Mouse (Mus musculus) CD8-positive naive resting alpha-beta T cell, adult 2 months (primary cell): ENCODE measurements around the gene Gm49673.
"Not testable (repeated sequence)": the region's sequence is repeated elsewhere in the genome, so short reads cannot be mapped to it uniquely, and the experiment has no call there.

Experiments
- DNase-seq, 2 experiments: peaks; one replicate each; pipeline ENCODE4 v3.0.0; 2022; ENCODE audit warnings: low read depth in 2 of 2, low spot score in 2 of 2

Gm49673 gene

DNA sequence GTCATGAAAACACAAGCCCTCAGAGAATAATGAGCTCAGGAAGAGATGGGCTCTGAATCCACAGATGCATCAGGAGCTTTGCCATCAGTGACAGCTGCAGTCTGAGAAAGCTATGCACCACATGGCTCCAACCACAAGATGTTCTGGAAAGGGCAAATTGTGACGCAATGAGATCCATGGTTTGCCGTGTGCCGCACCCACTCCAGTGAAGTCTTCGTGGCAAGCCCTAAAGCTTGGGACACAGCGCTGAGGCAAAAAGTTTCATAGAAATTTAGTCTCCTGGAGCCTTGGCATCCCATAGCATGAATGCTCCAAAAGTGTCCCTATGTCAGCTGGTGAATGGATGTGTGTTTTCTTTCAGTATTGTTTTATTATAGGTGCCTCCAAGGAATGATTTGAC lies 9.5 kb downstream of the Gm49673 start:
- not testable (repeated sequence) for DNase-seq

DNA sequence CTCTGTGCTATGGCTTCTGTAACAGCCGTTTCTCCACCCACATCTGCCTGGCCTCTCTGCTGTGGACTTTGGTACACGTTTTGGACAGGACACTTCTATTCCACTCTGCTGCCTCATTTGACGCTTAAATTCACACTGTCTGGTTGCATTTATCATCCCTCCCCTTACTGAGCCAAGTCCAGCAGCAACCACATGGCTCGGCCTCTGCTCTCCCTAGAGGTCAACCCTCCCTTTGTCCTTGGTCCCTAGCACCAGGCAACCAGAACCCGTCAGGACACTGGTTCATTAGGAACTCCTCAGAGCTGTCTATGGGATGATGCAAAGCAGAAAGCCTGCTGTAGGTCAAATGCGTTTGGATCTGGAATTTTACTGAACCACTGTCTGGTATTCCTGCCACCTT lies 16.7 kb downstream of the Gm49673 start:
- not testable (repeated sequence) for DNase-seq

DNA sequence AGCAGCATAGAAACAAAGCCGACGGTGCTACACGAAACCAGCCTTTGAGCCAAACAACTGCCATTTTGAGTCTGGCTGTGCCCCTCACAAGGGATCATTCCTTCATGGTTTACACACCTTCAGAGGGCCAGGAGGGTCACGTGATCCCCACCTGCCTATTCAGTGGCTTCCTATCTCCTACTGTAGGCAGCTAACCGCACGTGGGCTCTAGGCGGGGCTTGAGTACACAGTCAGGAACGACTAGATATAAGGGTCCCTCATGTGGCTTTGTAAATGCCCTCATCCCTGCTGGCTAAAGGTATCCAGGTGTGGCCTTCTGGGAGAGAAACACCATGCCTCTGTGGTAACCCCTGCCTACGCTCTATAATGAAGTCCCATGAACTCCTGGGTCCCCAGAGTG lies 18.0 kb downstream of the Gm49673 start:
- not testable (repeated sequence) for DNase-seq

DNA sequence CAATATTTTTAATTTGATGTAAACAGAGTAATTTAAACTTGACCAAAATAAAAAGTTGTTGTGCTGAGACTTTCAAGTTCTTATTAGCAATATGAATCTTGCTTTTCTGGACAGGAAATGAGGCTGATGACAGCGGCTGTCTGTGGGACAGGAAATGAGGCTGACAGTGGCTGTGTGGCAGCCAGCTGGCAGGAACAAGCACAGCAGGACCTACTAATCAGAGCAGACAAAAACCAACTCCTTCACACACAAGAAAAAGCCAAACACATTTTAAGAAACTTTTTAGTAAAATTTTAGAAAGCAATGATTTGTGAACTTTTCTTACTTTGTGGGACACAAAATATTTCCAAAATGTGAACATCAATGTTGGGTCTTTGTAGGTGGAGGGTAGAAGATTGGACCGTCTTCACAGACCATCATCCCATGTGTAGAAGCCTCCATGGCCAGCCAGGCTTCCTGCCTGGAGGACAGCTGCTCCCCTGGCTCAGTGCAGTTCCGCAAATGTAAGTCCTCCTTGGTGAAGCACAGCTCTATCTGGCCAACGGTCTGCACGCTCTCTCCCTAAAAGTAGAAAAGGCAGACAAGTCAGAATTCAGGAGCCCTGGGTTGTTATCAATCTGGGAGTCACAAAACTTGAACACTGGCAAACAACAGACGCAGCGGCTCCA lies 19.1 kb downstream of the Gm49673 start:
- not testable (repeated sequence) for DNase-seq

DNA sequence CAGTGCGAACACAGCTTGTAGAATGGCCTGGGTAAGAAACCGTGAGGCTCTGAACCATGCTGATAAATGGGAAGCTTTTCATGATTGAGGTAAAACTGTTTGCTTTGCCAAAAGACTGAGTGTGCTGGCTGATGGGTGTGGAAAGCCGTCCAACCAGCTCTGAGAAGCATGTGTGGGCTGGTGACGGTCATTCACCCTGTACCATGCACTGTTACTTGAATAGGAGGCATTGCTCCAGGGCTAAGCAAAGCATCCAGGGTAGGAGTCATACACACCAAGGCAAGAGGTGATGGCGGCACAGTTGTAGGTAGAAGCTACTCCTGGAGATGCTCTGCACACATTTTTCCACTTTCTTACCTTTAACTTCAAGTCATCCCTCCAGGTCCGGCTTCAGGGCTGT lies 23.0 kb downstream of the Gm49673 start:
- not testable (repeated sequence) for DNase-seq

DNA sequence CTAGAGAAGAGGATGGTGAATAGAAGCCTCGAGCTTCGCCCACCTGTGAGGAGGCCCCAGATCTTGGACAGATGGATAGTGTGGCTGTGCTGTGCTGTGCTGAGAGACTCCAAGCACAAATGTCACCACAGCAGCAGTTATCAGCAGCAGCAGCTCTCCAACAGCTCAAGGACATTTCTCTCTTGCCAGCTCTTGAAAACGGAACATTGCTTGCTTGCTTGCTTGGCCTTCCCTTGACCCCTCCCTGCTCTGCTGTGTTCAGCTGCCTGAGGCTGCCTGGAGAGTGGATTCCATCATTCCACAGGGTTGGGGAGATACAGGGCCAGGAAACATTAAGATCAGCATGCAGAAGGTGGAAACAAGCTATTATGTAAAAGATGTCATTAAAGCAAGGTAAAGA lies 24.6 kb downstream of the Gm49673 start:
- DNase-seq = not testable (repeated sequence)

DNA sequence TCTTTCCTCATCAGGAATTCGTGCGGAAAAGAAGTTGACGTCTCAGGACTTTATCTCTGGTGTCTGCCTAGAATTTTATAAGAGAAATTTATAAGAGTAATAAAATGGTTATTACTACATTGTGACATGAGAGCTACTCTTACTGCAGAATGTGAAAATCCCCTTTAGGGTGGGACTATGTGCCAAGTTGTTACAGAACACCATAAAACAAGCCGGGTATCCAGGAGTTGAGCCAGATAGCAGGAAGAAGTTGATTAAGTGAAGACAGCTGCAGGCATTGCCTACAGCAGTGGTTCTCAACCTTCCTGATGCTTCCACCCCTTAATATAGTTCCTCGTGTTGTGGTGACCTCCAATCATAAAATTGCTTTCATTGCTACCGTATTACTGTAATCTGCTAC lies 30.7 kb downstream of the Gm49673 start:
- DNase-seq = not testable (repeated sequence)

DNA sequence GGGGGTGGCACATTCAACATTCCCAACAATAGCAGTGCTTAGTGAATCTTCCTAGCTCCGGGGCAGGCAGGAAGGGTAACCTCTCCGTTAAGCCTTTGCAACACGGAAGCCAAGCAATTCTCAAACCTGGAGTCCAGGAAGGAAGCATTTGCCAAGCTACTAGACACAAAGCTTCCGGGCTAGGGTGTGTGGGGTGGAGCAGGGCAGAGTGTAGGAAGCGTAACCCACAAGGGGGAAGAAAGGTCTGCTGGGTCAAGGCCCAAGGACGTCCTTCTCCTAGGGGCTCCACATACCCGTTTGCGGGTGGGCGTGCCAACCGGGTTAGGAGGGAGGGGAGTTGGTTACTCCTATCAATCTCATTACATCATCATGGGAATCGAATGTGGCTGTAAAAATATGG lies 31.2 kb downstream of the Gm49673 start:
- not testable (repeated sequence) for DNase-seq

DNA sequence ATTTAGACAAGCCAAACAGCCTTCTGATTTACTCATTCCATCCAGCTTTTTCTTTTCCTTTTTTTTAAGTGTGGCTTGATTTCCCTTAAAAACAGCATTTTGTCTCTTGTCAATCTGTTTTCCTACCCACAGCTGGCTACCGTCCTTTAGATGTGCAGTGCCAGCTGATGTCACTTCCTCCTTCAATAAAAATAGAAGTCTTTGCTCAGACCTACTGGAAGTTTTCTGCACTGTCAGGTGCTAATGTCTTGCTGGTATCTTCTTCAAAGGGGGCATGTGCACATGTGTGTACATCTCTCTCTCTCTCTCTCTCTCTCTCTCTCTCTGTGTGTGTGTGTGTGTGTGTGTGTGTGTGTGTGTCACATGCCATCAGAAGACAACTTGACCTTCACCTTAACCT lies 35.4 kb downstream of the Gm49673 start:
- DNase-seq = not testable (repeated sequence)

DNA sequence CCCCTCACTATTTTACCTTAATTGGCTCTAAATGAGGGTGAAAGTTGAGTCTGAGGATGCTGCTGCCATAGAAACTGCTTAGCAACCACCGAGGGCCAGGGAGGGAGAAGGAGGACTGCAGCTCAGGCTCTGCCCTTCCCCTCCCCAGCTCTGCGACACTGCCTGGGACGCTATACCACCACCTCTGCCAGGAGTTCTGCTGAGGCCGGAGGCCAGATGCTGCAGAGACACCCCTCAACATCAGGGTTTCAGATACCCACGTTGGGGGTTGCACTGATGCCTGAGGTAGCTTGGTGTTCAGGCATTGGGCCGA lies 46.3 kb downstream of the Gm49673 start:
- not testable (repeated sequence) for DNase-seq

DNA sequence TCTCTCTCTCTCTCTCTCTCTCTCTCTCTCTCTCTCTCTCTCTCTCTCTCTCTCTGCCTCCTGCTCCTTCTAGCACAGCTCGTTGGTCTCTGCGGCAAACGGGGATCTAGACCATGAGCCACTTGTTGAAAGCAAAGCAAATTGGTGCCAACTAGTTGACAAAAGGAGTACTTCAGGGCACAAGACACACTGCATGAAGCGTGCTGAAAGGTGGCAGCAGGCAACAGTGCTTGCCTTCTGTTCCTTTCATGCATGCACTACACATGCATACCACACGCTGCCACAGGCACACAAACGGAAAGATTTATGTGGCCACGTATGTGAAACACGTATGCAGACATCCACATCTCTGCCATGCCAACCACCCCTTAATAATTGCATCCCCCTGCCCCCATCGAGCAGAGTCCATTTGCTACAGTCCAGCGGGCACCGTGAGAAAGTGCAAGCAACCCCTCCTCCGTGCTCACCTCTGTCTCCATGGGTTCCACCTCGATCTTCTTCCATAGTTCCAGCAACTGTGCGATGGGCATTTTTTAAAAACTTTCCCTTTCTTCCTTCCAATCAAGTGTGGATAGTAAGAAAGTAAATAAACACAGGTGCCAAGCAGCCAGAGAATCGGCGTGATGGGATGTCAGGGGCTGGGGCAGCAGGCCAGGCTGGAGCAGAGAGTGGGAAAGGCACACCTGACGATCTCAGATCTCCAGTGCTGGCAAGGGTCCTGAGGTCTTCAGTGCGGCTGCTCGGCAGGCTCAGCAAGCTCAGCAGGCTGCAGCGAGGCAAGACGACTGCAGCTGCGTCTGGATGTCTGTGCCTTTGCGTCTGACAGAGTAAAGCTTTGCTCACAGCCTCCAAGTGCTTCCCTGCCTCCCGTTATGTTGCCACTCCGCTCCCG lies 46.9 kb downstream of the Gm49673 start:
- not testable (repeated sequence) for DNase-seq

DNA sequence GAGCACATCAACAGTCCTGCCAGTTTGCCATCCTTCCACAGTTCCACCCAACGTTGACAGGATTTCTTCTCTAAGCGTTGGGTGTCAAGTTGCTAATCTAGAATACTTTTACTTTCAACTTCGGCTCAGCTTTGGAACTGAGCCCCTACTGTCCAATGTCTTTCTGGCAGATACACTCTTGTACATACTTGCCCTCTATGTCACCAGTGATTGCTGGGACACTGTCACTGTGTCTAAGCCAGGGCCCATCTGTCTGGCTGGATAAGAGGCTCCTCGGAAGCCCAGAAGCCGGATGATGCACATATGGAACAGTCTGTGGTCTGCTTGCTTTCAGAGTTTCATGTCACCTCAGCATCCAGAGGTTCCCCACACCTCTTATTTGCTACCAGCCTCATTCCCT lies 51.4 kb downstream of the Gm49673 start:
- not testable (repeated sequence) for DNase-seq

DNA sequence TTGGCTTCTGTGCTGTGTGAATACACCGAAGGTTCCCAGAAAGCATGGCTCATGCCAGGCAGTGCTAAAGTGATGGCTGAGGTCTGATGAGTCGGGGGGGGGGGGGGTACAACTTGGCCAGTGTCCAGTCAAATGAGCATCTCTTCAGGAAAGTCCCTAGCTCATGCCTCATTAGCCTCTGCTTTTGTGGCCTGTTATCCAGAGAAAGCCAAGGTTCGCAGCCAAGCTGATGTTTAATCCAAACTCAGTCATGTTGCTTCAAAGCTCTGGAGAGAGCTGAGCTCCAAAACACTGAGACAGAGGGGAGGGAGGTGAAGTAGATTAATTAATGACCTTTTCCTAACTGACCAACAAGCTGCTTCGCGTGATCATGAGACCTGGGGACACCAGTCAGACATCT lies 51.9 kb downstream of the Gm49673 start:
- DNase-seq = not testable (repeated sequence)

DNA sequence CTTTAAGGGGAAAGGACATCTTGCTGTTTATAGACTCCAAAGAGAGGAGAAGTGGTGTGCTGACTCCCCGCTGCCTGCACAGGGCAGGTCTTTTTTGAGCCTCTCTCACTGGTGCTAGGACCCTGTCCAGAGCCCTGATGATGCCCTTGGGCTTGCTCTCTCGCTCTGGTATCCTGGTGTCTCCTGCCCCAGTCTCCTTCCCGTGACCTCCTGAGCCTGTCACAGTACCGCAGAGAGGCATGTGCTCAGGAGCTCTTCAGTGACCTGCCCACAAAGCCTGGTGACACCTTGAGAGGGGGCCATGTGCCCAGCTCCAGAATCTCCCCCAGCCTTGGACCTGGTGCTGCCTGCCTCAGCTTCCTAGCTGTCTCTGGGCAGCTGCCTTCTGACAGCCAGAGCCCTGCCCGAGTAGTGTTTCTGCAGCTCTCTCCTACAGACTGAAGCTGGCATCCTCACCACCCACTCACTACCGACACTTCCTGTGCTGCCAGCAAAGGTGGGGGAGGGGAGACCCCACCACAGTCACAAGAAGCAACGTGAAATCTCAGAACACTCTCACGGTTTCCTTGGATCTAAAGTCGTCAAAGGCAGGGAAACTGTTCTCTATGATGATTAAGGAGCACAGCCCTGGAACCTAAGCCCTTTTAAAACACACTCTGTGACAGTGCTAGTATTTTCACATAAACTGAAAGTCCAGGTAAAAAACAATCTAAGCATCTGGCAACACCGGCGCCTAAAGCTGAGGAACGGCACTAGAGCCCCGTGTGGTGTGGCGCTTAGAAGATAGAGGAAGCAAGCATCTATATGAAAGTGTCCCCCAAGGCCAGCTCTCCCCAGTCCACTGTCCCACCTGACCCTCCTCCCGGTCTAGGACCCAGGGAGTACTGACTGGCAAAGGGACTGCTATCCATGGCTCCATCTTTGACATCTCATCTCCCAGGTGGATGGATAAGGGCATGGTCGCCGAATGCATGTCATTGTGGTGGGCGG lies 54.8 kb downstream of the Gm49673 start:
- not testable (repeated sequence) for DNase-seq

DNA sequence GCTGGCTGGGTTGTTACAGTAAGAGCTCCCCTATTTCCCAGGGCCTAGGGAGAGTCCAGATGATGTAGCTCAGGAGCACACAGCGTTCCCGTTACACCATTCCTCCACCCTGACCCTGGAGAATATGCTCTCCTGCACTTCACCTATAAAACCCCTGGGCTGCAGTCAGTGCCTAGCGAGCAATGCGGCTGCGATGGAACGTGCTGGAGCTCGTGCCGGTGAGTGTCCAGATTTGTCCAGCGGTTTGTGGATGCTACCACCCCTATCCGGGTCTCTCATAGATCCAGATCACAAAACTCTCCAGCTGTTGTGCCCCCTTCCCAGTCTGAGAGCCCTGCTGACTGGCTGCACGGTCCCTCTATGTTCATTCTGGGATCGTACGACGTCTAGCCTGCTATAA lies 56.3 kb downstream of the Gm49673 start:
- not testable (repeated sequence) for DNase-seq

DNA sequence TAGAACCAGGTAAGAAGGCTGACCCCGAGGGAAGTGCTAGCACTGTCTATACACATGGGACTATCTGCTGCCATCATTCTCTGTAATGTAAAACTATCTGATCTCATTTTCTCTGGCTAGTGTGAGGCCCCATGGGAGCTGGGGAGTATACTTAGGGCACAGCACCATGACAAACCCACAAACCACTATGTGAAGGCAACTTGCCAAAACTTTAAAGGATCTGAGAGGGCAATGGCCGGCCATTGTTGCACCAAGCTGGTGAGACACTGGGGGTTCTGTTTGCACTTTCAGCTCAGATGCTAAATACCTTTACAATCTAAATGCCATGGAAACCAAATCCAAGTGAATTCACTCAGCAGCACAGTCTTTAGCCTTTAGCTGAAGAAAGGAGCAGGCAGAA lies 77.7 kb downstream of the Gm49673 start:
- not testable (repeated sequence) for DNase-seq

DNA sequence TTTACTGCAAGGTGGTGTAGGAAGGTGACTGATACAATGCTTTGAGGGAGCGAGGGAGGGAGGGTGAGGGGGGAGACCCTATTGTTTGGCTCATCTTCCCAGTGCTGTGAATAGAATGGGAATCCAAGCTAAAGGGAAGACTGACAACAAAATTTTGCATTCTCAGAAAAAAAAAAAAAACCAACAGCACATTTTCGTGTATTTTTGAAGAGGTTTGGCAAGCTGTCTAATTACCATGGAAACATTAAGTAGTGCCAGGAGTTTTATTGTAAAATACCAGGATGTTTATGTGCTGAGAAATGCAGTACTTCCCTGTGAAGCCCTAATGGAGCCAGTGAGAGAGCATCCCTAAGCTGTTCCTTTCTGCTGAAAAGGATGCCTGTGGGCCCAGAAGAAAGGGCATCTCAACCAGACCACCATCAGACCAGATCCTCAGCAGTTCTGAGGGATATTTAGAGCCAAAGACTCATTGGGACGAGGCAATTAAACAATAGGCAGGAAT lies 90.9 kb downstream of the Gm49673 start:
- DNase-seq = not testable (repeated sequence)

DNA sequence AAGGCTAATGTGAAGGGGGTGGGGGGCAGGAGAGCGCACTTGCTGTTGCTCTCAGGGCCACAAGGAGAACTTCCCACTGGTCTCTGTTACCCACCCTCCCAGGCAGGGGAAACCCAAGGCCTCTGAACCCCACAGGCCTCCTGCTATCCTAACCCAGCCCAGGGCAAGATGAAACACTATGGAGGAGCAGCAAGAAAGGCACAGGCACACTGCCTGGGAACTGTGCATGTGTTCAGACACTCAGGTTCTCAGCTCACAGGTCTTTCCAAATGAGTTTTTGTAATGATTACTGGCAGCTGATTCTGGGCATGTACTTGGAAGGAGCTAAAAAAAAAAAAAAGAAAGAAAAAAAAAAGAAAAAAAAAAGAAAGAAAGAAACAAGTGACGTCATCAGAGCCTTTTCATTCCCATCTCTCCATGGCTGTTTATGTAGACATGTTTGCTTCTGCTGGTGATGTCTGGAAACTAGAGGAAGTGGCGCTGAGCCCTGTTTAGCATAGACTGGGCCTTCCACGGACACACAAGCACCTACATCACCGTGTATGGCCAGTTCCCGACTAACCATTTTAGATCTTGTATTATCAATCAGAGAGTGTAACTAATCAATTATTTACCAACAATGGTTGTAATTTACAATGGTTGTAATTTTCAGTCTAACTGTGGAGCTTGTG lies 91.5 kb downstream of the Gm49673 start:
- DNase-seq = not testable (repeated sequence)

DNA sequence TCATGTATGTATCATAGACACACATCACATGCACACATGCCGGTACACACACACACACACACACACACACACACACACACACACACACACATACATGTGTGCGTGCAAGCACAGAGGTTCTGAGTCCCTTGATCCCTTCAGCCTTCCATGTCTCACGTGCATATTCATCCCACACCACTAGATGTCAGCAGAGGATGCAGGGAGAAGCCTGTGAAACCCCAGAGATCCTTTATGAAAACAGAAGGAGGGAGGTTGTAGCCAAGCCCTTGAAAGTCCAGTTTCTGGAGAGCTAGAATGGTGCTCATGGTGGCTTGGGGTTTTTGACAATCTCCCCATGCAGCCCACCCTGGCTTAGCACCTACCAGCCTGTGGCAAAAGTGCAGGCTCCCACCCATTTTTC lies 96.3 kb downstream of the Gm49673 start:
- peak; percentile 68 to 83 for DNase-seq

DNA sequence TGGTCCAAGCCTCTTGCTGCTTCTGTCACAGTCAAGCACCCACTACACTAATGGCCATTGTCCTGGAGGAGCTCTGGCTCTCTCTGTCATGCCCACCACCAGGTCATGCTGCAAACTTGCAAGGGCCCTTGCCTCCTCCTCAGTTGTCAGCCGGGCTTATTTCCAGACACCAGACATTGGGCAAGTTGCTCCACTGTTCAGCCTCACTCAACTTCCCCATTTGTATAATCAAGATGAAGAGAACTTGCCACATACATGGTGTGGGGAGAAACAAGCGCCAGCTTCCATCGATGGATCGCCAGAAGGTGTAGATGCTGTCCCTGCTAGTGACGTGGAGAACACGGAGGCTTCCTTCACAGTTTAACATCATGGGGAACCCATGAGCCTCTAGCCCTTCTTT lies 97.4 kb downstream of the Gm49673 start:
- DNase-seq = not testable (repeated sequence)
